Mouse (Mus musculus) frontal cortex, postnatal 14 days (tissue): Measurements from ENCODE around the gene Sash1.
A peak's percentile ranks its signal among the peaks of the same experiment; 100 is the strongest.

Source experiments
- DNase-seq, 2 experiments: peaks; one replicate each; pipeline ENCODE4 v3.0.0; 2022; ENCODE audit warnings: low spot score in 2 of 2

Gene Sash1

GRCm38 (mm10) chr10:8682341-8682740 lies 203.5 kb downstream of the Sash1 start:
- DNase-seq, result peak in 1 of 2 experiments; percentile 10

GRCm38 (mm10) chr10:8676722-8677121 lies 209.1 kb downstream of the Sash1 start:
- DNase-seq, result no peak
